In genomic region chr4:133836575-133836974, GRCm38 (mm10) we compare ENCODE assay signal across 8 mouse cellular contexts. TPM values are rescaled to one million over a fixed set of nuclear protein-coding genes. Genes with fewer than 3 reads are reported as not detected.
DNase-seq lines count a peak whose midpoint lies in the region; ATAC-seq and TF ChIP-seq lines count a peak whose summit lies in the region.

No protein-coding gene starts in this region.

- TF ChIP-seq CTCF in heart, adult 2 months (IDR thresholded peaks at IDR 0.05) = peak; percentile 49
- peak; percentile 63 for TF ChIP-seq CTCF in midbrain, postnatal 0 days (IDR thresholded peaks at IDR 0.05)

- H3K27ac ChIP-seq in heart, adult 2 months = no peak overlapping the region
- no peak overlapping the region for H3K27ac ChIP-seq in midbrain, postnatal 0 days (ENCODE audit: low read depth, low read length)

- no peak for ATAC-seq in midbrain, postnatal 0 days (ENCODE audit: low FRiP score)

- no peaks in the 10 kb centered on the region for H3K79me2 ChIP-seq in heart, adult 2 months (replicated peaks; ENCODE audit: control insufficient read depth, insufficient read depth, low read length)

- no peak for TF ChIP-seq POLR2A in heart, adult 2 months (IDR thresholded peaks at IDR 0.05; ENCODE audit: insufficient read depth, low read depth, low read length)

- no peaks in the 10 kb centered on the region for H3K36me3 ChIP-seq in heart, adult 2 months (ENCODE audit: control insufficient read depth, insufficient read depth, low read length)
- H3K36me3 ChIP-seq in midbrain, postnatal 0 days (ENCODE audit: insufficient read depth, low read length) = no peaks in the 10 kb centered on the region

- H3K4me3 ChIP-seq in heart, adult 2 months = no peak overlapping the region
- H3K4me3 ChIP-seq in midbrain, postnatal 0 days (ENCODE audit: low read depth, low read length) = no peak overlapping the region

- H3K9me3 ChIP-seq in midbrain, postnatal 0 days (ENCODE audit: low read length) = no peaks in the 10 kb centered on the region

- no peak overlapping the region for H3K4me2 ChIP-seq in midbrain, postnatal 0 days (ENCODE audit: low read depth, low read length, poor library complexity, severe bottlenecking)

- intact Hi-C loops in heart, adult 2 months (cut with DNase I) = loop anchor here (5.0 kb wide), 1 partner anchor 76 kb away; no protein-coding TSS in a partner anchor
- intact Hi-C loops in heart, postnatal 25 days (cut with DNase I) = loop anchor here (5.0 kb wide), 1 partner anchor 76 kb away; no protein-coding TSS in a partner anchor

- DNase-seq in heart, adult 2 months = no peak
- DNase-seq in heart, postnatal 25 days (ENCODE audit: low spot score) = no peak
- peak; percentile 75 for DNase-seq in 416B (ENCODE audit: low read depth)
- peak; percentile 82 for DNase-seq in ZHBTc4 (ENCODE audit: low read depth, low spot score)
- peak; percentile 83 for DNase-seq in induced T-regulatory cell, adult 2 months (ENCODE audit: low read depth)
- peak; percentile 55 for DNase-seq in midbrain, postnatal 0 days (ENCODE audit: low spot score)
- no peak for DNase-seq in left cerebral cortex, adult 8-10 months (ENCODE audit: low spot score in 2 of 2)
- no peak for DNase-seq in layer of hippocampus, adult 18-20 months (ENCODE audit: low spot score in 2 of 2)

- no peaks in the 10 kb centered on the region for H3K4me1 ChIP-seq in heart, adult 2 months (ENCODE audit: control insufficient read depth, insufficient read depth, low read length)
- H3K4me1 ChIP-seq in midbrain, postnatal 0 days (ENCODE audit: insufficient read depth, low read length) = no peaks in the 10 kb centered on the region

- H3K27me3 ChIP-seq in heart, adult 2 months (ENCODE audit: control insufficient read depth, insufficient read depth, low read length) = no peaks in the 10 kb centered on the region
- no peaks in the 10 kb centered on the region for H3K27me3 ChIP-seq in midbrain, postnatal 0 days (ENCODE audit: insufficient read depth, low read length)

- no peak for TF ChIP-seq EP300 in heart, adult 2 months (IDR thresholded peaks at IDR 0.05; ENCODE audit: insufficient read depth, low read depth, low read length)

- H3K9ac ChIP-seq in heart, adult 2 months (ENCODE audit: low read depth, low read length) = no peak overlapping the region
- no peak overlapping the region for H3K9ac ChIP-seq in midbrain, postnatal 0 days (replicated peaks; ENCODE audit: low read length, poor library complexity, severe bottlenecking)

- 53% methylated on average over 10 of the region's 10 CpGs for WGBS in heart, adult 2 months
- 56% methylated on average over 10 of the region's 10 CpGs for WGBS in midbrain, postnatal 0 days

RNA-seq across cellular contexts. Expression of gene Rps6ka1, which starts 51.0 kb away (rescaled TPM):
- 1 to 10 TPM; 4.4 to 4.8 TPM for total RNA-seq in heart, adult 2 months (2021)
- 5.9 and 7.1 TPM in 2 replicates for polyA plus RNA-seq in heart, adult 2 months (2012; rRNA removed)
- 1 to 10 TPM; 5.4 to 6.3 TPM for total RNA-seq in heart, postnatal 25 days (2021)
- 25.2 and 30.9 TPM in 2 replicates for total RNA-seq in midbrain, postnatal 0 days (2014; rRNA removed)
- polyA plus RNA-seq in midbrain, postnatal 0 days (2015; fragmentation: Nextera tagmentation; extraction: Ambion mirVana) = 20.4 and 21.6 TPM in 2 replicates
- total RNA-seq in left cerebral cortex, adult 8-10 months (2022) = 10 to 100 TPM; 15.3 to 19.2 (median 17.7) TPM
- 10 to 100 TPM; 10.6 to 10.9 TPM for total RNA-seq in layer of hippocampus, adult 18-20 months (2021)

Comparison
In these comparisons a context has a peak if more than half of its experiments do, and no peak if none do; other contexts are left out.
1. DNase-seq: peak in 416B (single experiment), ZHBTc4 (single experiment), induced T-regulatory cell, adult 2 months (single experiment) and midbrain, postnatal 0 days (single experiment); none in heart, adult 2 months (0 of 2), heart, postnatal 25 days (single experiment), left cerebral cortex, adult 8-10 months (0 of 2) and layer of hippocampus, adult 18-20 months (0 of 2).